Mouse (Mus musculus): ENCODE results near the gene Setd7.

GRCm38 (mm10) chr3:51547577-51547976 lies 13.1 kb downstream of the Setd7 start:
- TF ChIP-seq CTCF (IDR thresholded peaks at IDR 0.05; ENCODE audit: control insufficient read depth, insufficient read depth, insufficient read length) = no peak
- TF ChIP-seq MYOG (IDR thresholded peaks at IDR 0.05; ENCODE audit: control insufficient read depth, extremely low read depth, insufficient read length) = no peak
- TF ChIP-seq FOSL1 (IDR thresholded peaks at IDR 0.05; ENCODE audit: insufficient read depth, low read length, poor library complexity, severe bottlenecking) = no peak
- TF ChIP-seq CEBPB (IDR thresholded peaks at IDR 0.05; ENCODE audit: low read depth) = no peak
- no peak for TF ChIP-seq USF1 (IDR thresholded peaks at IDR 0.05; ENCODE audit: low read depth)
- TF ChIP-seq MAX (IDR thresholded peaks at IDR 0.05) = no peak
